Mouse (Mus musculus): ENCODE data around the gene Exoc5.
A peak's percentile ranks its signal among the peaks of the same experiment; 100 is the strongest.
"Not testable (repeated sequence)": the region's sequence is repeated elsewhere in the genome, so short reads cannot be mapped to it uniquely, and the experiment has no call there.

Gene Exoc5

GRCm38 (mm10) chr14:49066274-49066823 is at the start of gene Exoc5:
Exoc5 (minus strand) TSS chr14:49066653.
- DNase-seq = peak; percentile 97

- DNase-seq = not testable (repeated sequence)
Observed at GRCm38 (mm10) chr14:49091755-49092154, 25.3 kb upstream of the Exoc5 start.

DNA sequence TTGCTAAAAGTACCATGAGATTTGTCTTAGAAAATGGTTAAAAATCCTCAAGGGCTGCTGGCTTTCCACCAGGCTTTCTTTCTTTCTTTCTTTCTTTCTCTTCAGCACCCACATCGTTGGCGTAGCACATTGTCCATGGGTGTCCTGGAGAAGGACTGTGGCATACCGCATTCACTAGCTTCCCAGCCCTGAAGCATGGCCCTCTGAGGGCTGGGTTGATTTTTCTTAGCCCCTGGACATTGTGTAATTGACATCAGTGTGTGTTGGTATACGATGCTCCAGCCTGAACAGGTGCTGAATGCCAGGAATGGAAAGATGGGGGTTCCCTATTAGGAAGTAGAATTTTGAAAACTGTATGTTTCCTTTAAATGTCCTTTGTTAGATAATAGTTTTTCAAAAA is 24.8 kb upstream of the Exoc5 start:
- no peak for DNase-seq

DNA sequence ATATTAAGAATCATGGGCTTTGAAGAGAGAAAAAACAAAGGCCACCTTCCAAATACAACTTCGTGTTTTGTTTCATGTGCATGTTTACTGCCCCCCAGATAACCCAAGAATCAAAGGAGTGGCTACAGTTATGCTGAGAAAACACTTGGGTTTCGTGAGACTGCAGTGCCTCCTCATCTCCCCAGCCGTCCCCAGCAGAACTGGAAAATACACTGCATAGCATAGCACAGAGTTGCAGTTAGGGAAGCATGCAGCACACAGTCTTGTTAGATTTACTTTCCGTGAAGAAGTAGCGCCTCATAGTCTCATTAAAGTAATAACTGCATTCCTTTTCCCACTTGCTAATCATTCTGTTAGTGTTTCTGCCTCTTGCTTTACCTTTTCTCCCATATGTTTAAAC is 23.6 kb upstream of the Exoc5 start:
- DNase-seq = peak; percentile 18

- peak; percentile 47 for DNase-seq
Observed at GRCm38 (mm10) chr14:49089461-49090058, 23.1 kb upstream of the Exoc5 start.

DNA sequence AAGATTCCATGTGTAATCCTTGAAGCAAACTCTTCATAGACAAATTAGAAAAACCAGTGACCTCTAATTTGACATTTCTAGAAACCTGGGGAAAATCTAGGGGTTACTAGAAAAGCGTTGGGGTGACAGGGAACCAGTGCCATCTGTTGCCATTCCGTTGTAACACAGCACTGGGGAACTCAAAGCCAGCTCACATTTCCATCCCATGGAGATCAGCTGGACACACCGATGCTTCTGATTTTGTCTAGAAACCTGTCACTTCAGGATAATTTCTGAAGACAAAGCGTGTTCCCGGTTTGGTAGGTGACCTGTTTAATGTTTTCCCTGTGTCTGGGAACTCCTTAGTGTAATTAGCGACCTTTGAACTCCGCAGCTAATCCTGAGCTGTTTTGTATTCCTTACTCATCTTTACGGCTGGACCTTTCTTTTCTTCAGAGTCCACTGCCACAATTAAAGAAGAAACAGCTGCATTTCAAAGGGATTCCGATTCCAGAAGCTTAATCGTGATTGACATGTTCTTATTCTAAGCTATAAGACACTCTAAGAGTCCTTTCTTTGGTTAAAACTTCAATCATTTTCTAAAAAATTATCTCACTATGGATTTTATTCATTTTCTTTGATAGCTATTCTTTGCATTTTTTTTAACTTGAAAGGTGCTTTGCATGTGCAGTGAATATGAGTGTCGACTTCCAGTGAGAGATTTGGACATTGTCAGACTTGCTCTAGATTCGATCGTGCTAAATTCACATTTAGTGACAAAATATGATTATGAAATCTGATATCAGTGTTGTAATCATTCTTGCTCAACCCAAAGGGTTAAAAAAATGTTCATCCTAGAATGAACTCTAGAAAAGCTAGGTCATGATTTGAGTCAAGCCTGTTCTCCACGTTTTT is 21.9 kb upstream of the Exoc5 start:
- DNase-seq = peak; percentile 45

DNA sequence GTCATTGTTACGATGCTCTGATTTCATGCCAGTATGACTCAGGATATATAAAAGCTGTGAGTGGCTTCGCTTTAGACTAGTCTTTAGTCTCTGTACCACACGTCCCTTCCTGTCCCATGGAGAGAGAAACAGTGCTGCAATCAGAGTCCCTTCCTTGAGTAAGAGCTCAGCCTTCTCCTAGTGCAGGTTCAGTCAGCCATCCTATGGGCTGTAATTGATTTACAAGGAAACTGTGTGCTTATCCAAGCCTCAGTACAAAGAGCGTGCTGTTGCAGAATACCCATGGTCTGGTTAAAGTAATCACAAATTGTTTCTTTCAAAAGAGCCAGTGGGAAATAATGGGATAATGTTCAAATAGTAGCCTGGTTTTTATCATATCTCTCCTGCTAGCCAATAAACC is 20.1 kb upstream of the Exoc5 start:
- DNase-seq = no peak

DNA sequence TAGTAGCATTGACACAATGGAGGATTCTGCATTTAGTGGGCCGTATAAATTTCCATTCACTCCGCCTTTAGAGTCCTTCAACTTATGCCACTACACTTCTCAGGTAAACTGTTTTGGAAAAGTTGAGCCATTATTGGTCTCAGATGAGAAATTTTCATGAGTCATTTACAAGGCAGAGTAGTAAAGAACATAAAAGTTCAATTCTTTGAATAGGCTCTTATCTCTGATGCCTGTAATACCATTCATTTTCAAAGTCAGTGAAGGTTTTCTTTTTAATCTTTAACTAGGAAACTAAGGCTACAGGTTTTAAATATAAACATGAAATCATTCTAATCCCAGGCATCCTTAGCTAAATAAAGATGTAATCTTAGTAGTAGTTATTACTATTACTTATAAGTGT is 12.4 kb upstream of the Exoc5 start:
- DNase-seq = no peak

- DNase-seq = no peak
Observed at GRCm38 (mm10) chr14:49074361-49074760, 7.9 kb upstream of the Exoc5 start.

- no peak for DNase-seq
Observed at GRCm38 (mm10) chr14:49073896-49074295, 7.4 kb upstream of the Exoc5 start.

- DNase-seq = no peak
Observed at GRCm38 (mm10) chr14:49072837-49073236, 6.4 kb upstream of the Exoc5 start.

DNA sequence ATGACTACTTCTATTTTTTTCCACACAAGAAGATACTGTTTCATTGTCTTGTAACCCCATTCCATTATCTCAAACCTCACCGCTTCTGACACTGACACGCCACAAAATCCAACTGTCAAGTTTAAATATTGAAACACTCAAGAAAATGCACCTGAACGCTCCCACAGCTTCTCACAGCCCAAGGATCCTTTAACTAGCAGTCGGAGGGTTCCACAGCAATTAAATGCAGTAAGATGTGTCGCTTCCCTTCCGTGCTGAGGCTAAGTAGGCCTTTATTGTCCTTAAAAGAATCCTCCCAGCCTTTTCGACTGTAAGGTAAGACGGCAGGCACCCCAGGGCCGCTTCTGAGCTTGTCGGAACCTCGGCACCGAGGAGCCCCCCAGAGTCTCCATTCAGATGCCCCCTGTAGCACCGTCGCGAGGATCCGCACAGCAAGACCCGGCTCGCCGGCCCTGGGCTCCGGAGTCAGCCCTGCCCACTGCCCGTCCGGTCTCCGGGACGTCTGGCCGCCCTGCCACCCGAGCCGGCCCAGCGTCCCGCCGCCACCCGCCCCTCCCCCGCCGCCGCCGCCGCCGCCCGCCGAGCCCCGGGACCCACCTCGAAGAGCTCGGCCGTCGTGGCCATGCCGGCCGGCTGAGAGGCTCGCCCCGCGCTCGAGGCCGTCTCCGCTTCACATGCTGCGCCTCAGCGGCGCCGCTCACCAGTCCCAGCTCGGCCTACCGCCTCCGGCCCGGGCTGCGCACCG is 752 bp downstream of the Exoc5 start, which contains the start of gene Ap5m1:
TSS of gene Ap5m1 (plus strand) at position 569 of the 745 bp plus-strand sequence.
- no peak for DNase-seq

- no peak for DNase-seq
Observed at GRCm38 (mm10) chr14:49063838-49064237, 2.6 kb downstream of the Exoc5 start.

GRCm38 (mm10) chr14:49049492-49049891 is 17.0 kb downstream of the Exoc5 start:
- DNase-seq = no peak

GRCm38 (mm10) chr14:49045610-49046009 is 20.8 kb downstream of the Exoc5 start:
- no peak for DNase-seq

- no peak for DNase-seq
Observed at GRCm38 (mm10) chr14:49028991-49029390, 37.5 kb downstream of the Exoc5 start.

DNA sequence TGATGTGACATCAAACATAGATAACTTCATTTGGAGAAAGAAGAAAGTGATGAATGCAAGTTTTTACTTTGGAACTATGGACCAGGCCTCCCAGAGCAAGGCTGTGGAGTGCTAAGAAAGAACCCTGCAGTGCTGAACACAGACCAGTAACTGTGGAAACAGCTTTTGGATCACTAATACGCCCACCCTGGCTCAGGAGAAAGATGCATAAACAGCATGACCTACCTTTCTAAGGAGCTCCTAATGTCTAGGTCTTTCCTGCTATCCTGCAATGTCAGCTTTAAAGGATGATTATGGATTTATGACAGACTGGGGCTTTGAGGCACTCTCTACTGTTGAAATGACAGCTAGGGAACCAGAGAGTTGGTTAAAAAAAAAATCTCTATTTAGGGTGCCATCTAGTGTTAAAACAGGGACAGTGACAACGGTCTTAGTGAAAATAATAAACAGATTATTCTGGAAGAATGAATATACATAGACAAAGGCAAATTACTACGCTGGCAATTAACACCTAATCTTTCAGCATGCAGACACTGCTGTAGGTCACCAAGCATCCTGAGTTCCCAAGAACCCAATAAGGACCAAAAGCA is 38.6 kb downstream of the Exoc5 start:
- peak; percentile 8 for DNase-seq

DNA sequence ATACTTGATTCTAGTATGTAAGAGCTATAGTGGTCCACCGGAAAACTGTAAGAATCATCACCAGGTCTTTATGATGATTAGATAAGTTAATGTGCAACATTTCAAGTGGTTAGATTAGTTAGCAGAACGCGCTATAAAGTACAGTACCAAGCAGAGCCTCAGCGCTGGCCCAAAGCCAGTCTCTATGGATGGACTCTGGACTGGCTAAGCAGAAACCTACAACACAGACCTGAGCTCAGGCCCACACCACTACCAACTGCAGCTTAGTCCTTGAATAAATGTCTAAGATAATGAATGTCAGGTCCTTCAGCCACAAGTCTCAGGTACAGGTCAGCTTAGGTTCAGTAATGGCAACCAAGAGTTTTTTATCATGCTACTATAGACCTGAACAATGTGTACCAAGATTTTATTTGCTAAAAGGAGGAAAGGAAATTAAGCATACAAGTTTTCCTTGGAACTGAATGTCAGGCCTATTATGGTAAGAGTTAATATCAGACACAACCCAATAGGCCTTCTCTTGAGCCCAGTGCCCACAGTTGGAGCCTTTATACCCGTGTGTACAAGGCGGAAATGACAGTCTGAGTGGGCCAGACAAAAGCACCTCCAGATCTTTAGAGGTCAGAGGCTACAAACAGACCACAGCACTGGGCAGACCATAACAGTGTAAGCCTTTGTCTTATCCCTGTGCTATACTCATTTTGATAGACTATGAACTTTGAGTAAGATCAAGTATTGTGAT is 39.2 kb downstream of the Exoc5 start:
- no peak for DNase-seq

DNA sequence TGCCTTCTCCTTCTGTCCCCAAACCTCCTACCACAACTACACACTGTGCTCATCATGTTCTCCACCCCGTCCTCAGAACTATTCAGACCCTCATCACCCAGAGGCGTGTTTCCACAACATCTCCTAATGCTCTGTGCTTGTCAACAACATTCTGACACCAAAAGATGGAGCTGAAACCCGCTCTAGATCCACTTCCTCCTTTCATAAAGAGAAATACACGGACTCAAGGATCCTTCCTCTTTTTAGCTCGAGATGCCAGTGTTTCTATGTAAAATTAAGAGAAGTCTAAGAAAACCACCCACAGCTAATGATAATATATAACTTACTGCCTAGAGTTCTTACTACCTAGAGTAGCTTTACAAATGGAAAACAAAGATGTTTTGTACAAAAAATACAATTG is 46.7 kb downstream of the Exoc5 start:
- no peak for DNase-seq

DNA sequence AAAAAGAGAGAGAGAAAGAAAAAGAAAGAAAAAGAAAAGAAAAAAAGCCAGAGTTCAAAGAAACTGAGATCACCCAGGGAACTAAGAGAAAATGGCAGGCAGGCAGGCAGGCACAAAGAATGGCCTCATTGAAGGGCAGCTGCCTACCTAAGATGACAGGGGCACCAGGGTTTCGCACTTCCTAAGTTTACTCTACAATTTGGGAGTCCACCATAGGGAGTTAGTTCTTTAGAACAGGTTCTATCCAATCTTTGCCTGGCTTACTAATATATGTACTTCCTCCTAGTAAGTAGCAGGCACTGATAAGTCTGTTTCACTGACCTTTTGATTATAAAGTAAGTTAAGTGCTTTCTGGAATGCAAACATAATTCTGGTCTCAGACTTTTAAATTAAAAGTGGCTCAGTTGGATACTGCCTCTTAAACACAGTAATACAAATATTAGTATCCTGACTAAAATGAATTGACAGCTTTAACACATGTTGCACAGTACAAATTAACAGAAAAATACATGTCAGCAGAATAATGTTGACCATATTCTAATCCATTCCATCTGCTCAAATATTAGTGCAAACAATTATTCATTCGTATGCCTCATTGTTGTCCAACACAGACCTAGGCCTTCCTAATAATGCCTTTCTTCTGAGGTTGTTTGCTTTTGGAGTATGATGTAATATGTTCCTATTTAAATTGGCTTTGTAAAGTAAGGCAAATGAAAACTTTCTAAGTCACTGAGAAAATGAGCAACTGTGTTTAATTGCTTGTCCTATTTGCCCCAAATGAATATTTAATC is 57.9 kb downstream of the Exoc5 start:
- DNase-seq = no peak

DNA sequence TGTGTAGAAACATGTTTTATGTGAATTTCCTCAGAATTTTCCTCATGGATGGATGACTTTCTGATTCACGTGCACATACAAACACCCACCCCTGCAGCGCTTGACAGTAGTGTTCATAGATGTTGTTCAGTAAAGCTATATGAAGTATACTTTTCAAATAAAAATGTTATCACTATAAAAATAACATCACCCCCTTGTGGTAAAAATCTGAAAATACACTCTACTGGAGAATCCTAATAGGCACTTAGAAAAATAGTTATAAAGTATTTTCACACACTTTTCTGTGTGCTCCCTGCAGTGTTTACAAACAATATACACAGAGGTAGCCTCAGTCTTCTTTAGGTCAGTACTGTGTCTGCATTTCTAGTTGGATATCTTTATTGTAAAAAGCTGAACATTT is 58.5 kb downstream of the Exoc5 start:
- no peak for DNase-seq
